Mouse (Mus musculus) forebrain, embryonic 11.5 days (tissue): ENCODE measurements around the gene Tktl2. TPM values are rescaled to one million over a fixed set of nuclear protein-coding genes. Genes with fewer than 3 reads are reported as not detected.

Source experiments
- ATAC-seq: fragments of 200-750 bp; cut with Nextera tagmentation; replicated peaks from 2 replicates; pipeline ENCODE4 v1.8.0; 2017; ENCODE audit warnings: moderate TSS enrichment; ENCODE audit not compliant: low FRiP score
- DNase-seq: peaks from one replicate; pipeline ENCODE4 v3.0.0-alpha.2; 2017; ENCODE audit warnings: low spot score
- H3K27ac ChIP-seq: fragments of 300-500 bp; sonication (generic); 2 replicates; pipeline ENCODE4 v1.5.1; 2014; ENCODE audit warnings: low read depth, low read length
- H3K27me3 ChIP-seq: fragments of 300-500 bp; sonication (generic); 2 replicates; pipeline ENCODE4 v1.6.1; 2014; ENCODE audit warnings: mild to moderate bottlenecking, low read length, mixed read lengths; ENCODE audit not compliant: control insufficient read depth, insufficient read depth
- H3K36me3 ChIP-seq: fragments of 300-500 bp; sonication (generic); 2 replicates; pipeline ENCODE4 v1.6.1; 2014; ENCODE audit warnings: mild to moderate bottlenecking, low read length, moderate library complexity, mixed read lengths; ENCODE audit not compliant: control insufficient read depth, insufficient read depth
- H3K4me1 ChIP-seq: fragments of 300-500 bp; sonication (generic); replicated peaks from 2 replicates; pipeline ENCODE4 v1.6.1; 2014; ENCODE audit warnings: low read length, mixed read lengths; ENCODE audit not compliant: control insufficient read depth, insufficient read depth
- H3K4me2 ChIP-seq: fragments of 300-500 bp; sonication (generic); 2 replicates; pipeline ENCODE4 v1.6.1; 2014; ENCODE audit warnings: low read depth, mild to moderate bottlenecking, low read length, moderate library complexity, mixed read lengths; ENCODE audit not compliant: severe bottlenecking
- H3K4me3 ChIP-seq: fragments of 300-500 bp; sonication (generic); 2 replicates; pipeline ENCODE4 v1.5.1; 2014; ENCODE audit warnings: low read depth, low read length
- H3K9ac ChIP-seq: fragments of 300-500 bp; sonication (generic); 2 replicates; pipeline ENCODE4 v1.6.1; 2014; ENCODE audit warnings: low read length
- H3K9me3 ChIP-seq: fragments of 300-500 bp; sonication (generic); 2 replicates; pipeline ENCODE4 v1.6.1; 2016; ENCODE audit warnings: low read length, mixed read lengths; ENCODE audit not compliant: control insufficient read depth
- WGBS: fragments of 180-500 bp; shearing (Covaris S2); extraction: QIAGEN DNeasy Blood & Tissue Kit; methylation state at CpG from one replicate; pipeline ENCODE4 v1.1.7; 2014; 5-methylcytosine and 5-hydroxymethylcytosine counted together
- polyA plus RNA-seq: library from polyadenylated mRNA; unstranded; fragments of >200 nt; fragmentation: Nextera tagmentation; extraction: Ambion mirVana; gene quantifications from 2 replicates; pipeline ENCODE4 v1.2.1, GENCODE M21; 2014

Gene Tktl2
- polyA plus RNA-seq, 1 experiment from 2014 or later = not detected

DNA sequence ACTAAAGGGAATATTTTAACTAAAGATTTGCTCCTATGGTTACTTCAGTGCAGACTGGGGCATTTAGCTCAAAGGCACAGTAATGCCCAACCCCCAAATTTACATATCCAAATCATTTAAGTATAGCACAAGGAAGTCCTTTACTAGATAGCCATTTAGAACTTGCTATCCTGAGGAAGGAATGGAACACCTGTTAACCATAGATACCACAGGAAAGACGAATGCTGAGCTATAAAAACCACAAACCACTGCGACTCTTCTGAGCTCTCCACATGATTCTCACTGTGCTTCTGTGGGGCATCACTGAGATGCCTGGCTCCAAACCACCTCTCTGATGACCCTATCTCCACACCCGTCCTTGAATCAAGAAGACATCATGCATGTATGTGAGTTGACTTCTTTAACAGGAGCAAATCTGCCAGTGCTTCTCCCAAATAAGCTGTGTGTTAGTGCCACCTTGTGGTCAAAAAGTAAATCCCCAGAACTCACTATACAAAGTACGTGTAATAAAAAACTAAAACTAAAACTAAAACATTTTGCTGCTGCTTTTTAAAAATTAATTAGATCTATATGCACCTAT is 14.5 kb upstream of the Tktl2 start:
- H3K9ac ChIP-seq = no peak overlapping the region
- 46% methylated on average over 4 of the region's 4 CpGs for WGBS
- ATAC-seq (peak; percentile 44; the same call in 1 of the 2 replicates), DNase-seq (no peak)
- no peak overlapping the region for H3K4me3 ChIP-seq
- H3K4me1 ChIP-seq = no peaks in the 10 kb centered on the region
- no peaks in the 10 kb centered on the region for H3K36me3 ChIP-seq
- H3K27me3 ChIP-seq = no peaks in the 10 kb centered on the region
- no peaks in the 10 kb centered on the region for H3K9me3 ChIP-seq
- no peak overlapping the region for H3K27ac ChIP-seq
- no peak overlapping the region for H3K4me2 ChIP-seq

DNA sequence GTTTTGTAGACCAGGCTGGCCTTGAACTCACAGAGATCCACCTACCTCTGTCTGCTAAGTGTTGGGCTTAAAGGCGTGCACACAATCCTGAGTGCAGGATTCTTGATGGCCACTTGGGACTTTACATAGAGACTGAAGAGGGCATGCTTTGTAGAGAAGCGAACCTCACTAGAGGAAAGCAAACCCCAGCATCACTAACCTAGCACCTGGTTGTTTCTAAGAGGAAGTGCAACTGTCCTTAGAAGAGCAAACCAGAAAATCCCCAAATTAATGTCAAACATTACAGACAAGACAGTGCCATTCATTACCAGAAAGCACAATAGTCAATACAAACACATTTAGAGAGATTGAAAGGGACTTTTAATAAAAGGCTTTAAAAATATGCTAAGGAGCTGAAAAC is 8.2 kb upstream of the Tktl2 start:
- ATAC-seq (no peak), DNase-seq (no peak)
- Histone ChIP-seq H3K4me2 (no peak overlapping the region), H3K9ac (no peak overlapping the region), H3K27me3 (no peaks in the 10 kb centered on the region), H3K27ac (no peak overlapping the region), H3K9me3 (no peaks in the 10 kb centered on the region), H3K36me3 (no peaks in the 10 kb centered on the region), H3K4me1 (no peaks in the 10 kb centered on the region), H3K4me3 (no peak overlapping the region)
- 85% methylated on average over 2 of the region's 2 CpGs for WGBS

DNA sequence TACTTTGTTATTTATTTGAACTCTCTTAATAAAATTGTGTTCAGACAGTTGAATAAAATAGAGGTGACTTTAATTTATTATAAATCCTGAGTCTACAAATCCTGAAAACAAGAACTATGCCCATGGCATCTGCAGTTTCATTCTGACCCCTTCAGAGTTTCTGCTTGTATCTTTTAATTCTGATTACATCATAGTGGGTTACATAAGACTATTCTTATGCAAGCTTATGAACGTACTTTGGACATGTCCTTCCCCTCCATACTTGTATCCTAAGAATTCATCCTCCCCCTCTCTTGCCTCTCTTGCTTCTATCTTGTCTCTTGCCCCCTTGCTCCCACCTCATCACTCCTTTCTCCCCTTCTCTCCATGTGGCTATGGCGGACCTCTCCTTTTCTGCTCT is 7.6 kb downstream of the Tktl2 start:
- no peaks in the 10 kb centered on the region for H3K9me3 ChIP-seq
- 77% methylated on average over 2 of the region's 2 CpGs for WGBS
- no peak overlapping the region for H3K4me2 ChIP-seq
- no peak overlapping the region for H3K9ac ChIP-seq
- no peak overlapping the region for H3K4me3 ChIP-seq
- no peaks in the 10 kb centered on the region for H3K36me3 ChIP-seq
- ATAC-seq (no peak), DNase-seq (no peak)
- no peak overlapping the region for H3K27ac ChIP-seq
- no peaks in the 10 kb centered on the region for H3K4me1 ChIP-seq
- no peaks in the 10 kb centered on the region for H3K27me3 ChIP-seq

DNA sequence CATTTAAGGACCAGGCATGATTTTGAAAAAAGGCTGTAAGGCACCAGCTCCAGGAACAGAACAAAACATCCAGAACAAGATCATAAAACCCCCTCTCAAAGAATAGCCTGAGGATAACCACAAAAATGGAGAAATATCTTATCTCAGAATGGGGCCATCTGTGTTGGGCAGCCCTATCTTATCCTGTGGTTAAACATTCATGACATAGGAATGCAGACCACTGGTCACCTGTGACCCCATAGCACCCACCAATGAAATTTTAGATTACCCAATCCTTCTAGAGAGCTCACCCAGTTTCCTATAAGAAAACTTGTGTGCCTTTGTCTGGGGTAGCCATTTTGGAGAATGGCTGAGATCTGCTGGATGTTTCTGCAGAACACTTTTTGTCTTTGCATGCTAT is 9.0 kb downstream of the Tktl2 start:
- H3K27me3 ChIP-seq = no peaks in the 10 kb centered on the region
- no peak overlapping the region for H3K9ac ChIP-seq
- no peaks in the 10 kb centered on the region for H3K9me3 ChIP-seq
- H3K4me3 ChIP-seq = no peak overlapping the region
- H3K4me1 ChIP-seq = no peaks in the 10 kb centered on the region
- H3K4me2 ChIP-seq = no peak overlapping the region
- no peak for DNase-seq
- ATAC-seq = no peak
- H3K27ac ChIP-seq = no peak overlapping the region
- no peaks in the 10 kb centered on the region for H3K36me3 ChIP-seq

DNA sequence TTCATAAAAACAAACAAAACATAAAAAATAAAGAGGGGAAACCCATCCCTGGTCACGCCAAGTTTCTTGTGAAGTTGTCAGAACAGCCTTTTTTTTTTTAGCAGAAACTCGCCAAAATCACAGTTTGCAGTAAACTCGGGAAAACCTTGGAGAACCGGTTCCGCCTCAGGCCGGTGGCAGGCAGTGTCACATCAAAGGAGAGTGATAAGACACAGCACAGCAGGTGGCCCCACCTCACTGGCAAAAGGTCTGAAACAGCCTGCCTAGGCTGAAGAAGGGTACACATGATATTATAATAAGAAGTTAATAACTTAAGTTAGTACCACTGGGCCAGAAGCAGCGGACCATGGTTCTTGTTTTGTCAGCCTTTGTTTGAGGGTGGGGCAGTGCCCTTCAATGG is 38.5 kb downstream of the Tktl2 start:
- DNase-seq (no peak), ATAC-seq (no peak)
- Histone ChIP-seq H3K36me3 (no peaks in the 10 kb centered on the region), H3K9ac (no peak overlapping the region), H3K4me3 (no peak overlapping the region), H3K4me1 (no peaks in the 10 kb centered on the region), H3K27ac (no peak overlapping the region), H3K27me3 (no peaks in the 10 kb centered on the region), H3K9me3 (no peaks in the 10 kb centered on the region), H3K4me2 (no peak overlapping the region)
- 29% methylated on average over 7 of the region's 7 CpGs for WGBS

Other genes starting within 250 kb of the Tktl2 start
- gene Tma16, start 25.2 kb upstream of the Tktl2 start, polyA plus RNA-seq = 15.6 and 19.0 TPM in 2 replicates
- 0.15 TPM in 1 of 2 replicates, not detected in the other for gene Npy5r, start 176.4 kb downstream of the Tktl2 start, polyA plus RNA-seq
- gene Npy1r, start 185.4 kb downstream of the Tktl2 start, polyA plus RNA-seq = 0.73 and 1.0 TPM in 2 replicates